Mouse (Mus musculus) thymus, adult 2 months (tissue): ENCODE results near the gene Gm1113.

Source experiments
- CTCF ChIP-seq: fragments of 200-500 bp; IDR thresholded peaks from 2 replicates; pipeline ENCODE4 v1.5.1; 2012; ENCODE audit warnings: mild to moderate bottlenecking, control low read depth, low read length, moderate library complexity, borderline replicate concordance; ENCODE audit not compliant: control insufficient read depth, poor library complexity, insufficient read depth; ENCODE audit errors: extremely low read depth
- POLR2A ChIP-seq: fragments of 200-500 bp; IDR thresholded peaks from 2 replicates; pipeline ENCODE4 v1.6.1; 2012; ENCODE audit warnings: mild to moderate bottlenecking, low read length, control low read depth, moderate library complexity; ENCODE audit not compliant: control insufficient read depth, poor library complexity, insufficient read depth; ENCODE audit errors: extremely low read depth

- TF ChIP-seq CTCF (no peak), POLR2A (no peak)
Observed at GRCm38 (mm10) chr9:35548455-35548854, 30.4 kb upstream of the Gm1113 start.
